Mouse (Mus musculus) embryonic facial prominence, embryonic 15.5 days (tissue): ENCODE measurements at regions not wholly inside any gene's neighbourhood (a gene's known extent, or its start where the extent isn't known, plus 50 kb on each side); places are given as distances from the start of the nearest gene placed in this dataset.

Experiments
- ATAC-seq: fragments of 200-750 bp; cut with Nextera tagmentation; 2 replicates; pipeline ENCODE4 v1.8.0; 2017; ENCODE audit warnings: low read depth, moderate TSS enrichment; ENCODE audit not compliant: insufficient number of reproducible peaks, low FRiP score, low TSS enrichment
- H3K27ac ChIP-seq: fragments of 300-500 bp; sonication (generic); replicated peaks from 2 replicates; pipeline ENCODE4 v1.5.1; 2015; ENCODE audit warnings: mild to moderate bottlenecking, inconsistent platforms
- H3K27me3 ChIP-seq: fragments of 300-500 bp; sonication (generic); 2 replicates; pipeline ENCODE4 v1.6.1; 2015; ENCODE audit warnings: inconsistent platforms
- H3K36me3 ChIP-seq: fragments of 300-500 bp; sonication (generic); 2 replicates; pipeline ENCODE4 v1.6.1; 2015; ENCODE audit warnings: mild to moderate bottlenecking, inconsistent platforms
- H3K4me1 ChIP-seq: fragments of 300-500 bp; sonication (generic); 2 replicates; pipeline ENCODE4 v1.6.1; 2015; ENCODE audit warnings: inconsistent platforms
- H3K4me2 ChIP-seq: fragments of 300-500 bp; sonication (generic); replicated peaks from 2 replicates; pipeline ENCODE4 v1.6.1; 2015; ENCODE audit warnings: mild to moderate bottlenecking, inconsistent platforms
- H3K4me3 ChIP-seq: fragments of 300-500 bp; sonication (generic); replicated peaks from 2 replicates; pipeline ENCODE4 v1.5.1; 2015; ENCODE audit warnings: mild to moderate bottlenecking, inconsistent platforms
- H3K9ac ChIP-seq: fragments of 300-500 bp; sonication (generic); 2 replicates; pipeline ENCODE4 v1.6.1; 2015; ENCODE audit warnings: inconsistent platforms
- H3K9me3 ChIP-seq: fragments of 300-500 bp; sonication (generic); replicated peaks from 2 replicates; pipeline ENCODE4 v1.6.1; 2016; ENCODE audit warnings: inconsistent platforms
- WGBS: fragments of 180-500 bp; shearing (Covaris S2); methylation state at CpG from one replicate; pipeline ENCODE4 v1.1.7; 2015; 5-methylcytosine and 5-hydroxymethylcytosine counted together

- no peak overlapping the region for H3K27ac ChIP-seq
- 57% methylated on average over 6 of the region's 6 CpGs for WGBS
- no peak overlapping the region for H3K9ac ChIP-seq
- H3K4me3 ChIP-seq, result no peak overlapping the region
- no peaks in the 10 kb centered on the region for H3K36me3 ChIP-seq
- H3K9me3 ChIP-seq, result no peaks in the 10 kb centered on the region
- no peak for ATAC-seq
- H3K4me2 ChIP-seq, result no peak overlapping the region
- no peaks in the 10 kb centered on the region for H3K4me1 ChIP-seq
- peaks cover 3% of the 10 kb centered on the region; the same call in 1 of the 2 replicates for H3K27me3 ChIP-seq
These were observed 52.0 kb upstream of the Mgat5 start for GRCm38 (mm10) chr1:127152840-127153239.

- H3K4me3 ChIP-seq, result no peak overlapping the region
- H3K9me3 ChIP-seq, result no peaks in the 10 kb centered on the region
- H3K9ac ChIP-seq, result no peak overlapping the region
- H3K36me3 ChIP-seq, result no peaks in the 10 kb centered on the region
- no peak for ATAC-seq
- no peaks in the 10 kb centered on the region for H3K27me3 ChIP-seq
- no peak overlapping the region for H3K4me2 ChIP-seq
- H3K27ac ChIP-seq, result no peak overlapping the region
- no peaks in the 10 kb centered on the region for H3K4me1 ChIP-seq
- 68% methylated on average over 4 of the region's 4 CpGs for WGBS
These were observed 69.3 kb upstream of the Mgat5 start for GRCm38 (mm10) chr1:127135521-127135920.

GRCm38 (mm10) chr1:127131871-127132270, 72.9 kb upstream of the Mgat5 start:
- Histone ChIP-seq H3K9ac (no peak overlapping the region), H3K27me3 (no peaks in the 10 kb centered on the region), H3K9me3 (no peaks in the 10 kb centered on the region), H3K4me1 (no peaks in the 10 kb centered on the region), H3K27ac (no peak overlapping the region), H3K4me3 (no peak overlapping the region), H3K4me2 (no peak overlapping the region), H3K36me3 (no peaks in the 10 kb centered on the region)
- ATAC-seq, result no peak
- 68% methylated on average over 5 of the region's 5 CpGs for WGBS

GRCm38 (mm10) chr1:127124862-127125261, 80.0 kb upstream of the Mgat5 start:
- no peak overlapping the region for H3K4me3 ChIP-seq
- H3K9ac ChIP-seq, result no peak overlapping the region
- WGBS, result 70% methylated on average over 5 of the region's 5 CpGs
- no peaks in the 10 kb centered on the region for H3K36me3 ChIP-seq
- H3K9me3 ChIP-seq, result no peaks in the 10 kb centered on the region
- ATAC-seq, result no peak
- no peak overlapping the region for H3K4me2 ChIP-seq
- no peaks in the 10 kb centered on the region for H3K27me3 ChIP-seq
- no peaks in the 10 kb centered on the region for H3K4me1 ChIP-seq
- H3K27ac ChIP-seq, result no peak overlapping the region

- ATAC-seq, result no peak
- H3K27ac ChIP-seq, result no peak overlapping the region
- no peak overlapping the region for H3K4me3 ChIP-seq
- H3K9ac ChIP-seq, result no peak overlapping the region
- H3K27me3 ChIP-seq, result no peaks in the 10 kb centered on the region
- H3K9me3 ChIP-seq, result no peaks in the 10 kb centered on the region
- H3K36me3 ChIP-seq, result no peaks in the 10 kb centered on the region
- no peaks in the 10 kb centered on the region for H3K4me1 ChIP-seq
- H3K4me2 ChIP-seq, result no peak overlapping the region
- WGBS, result 67% methylated on average over 1 of the region's 1 CpGs
These were observed 86.8 kb upstream of the Mgat5 start for GRCm38 (mm10) chr1:127118019-127118418.

- 20% methylated on average over 5 of the region's 5 CpGs for WGBS
- peaks cover 6% of the 10 kb centered on the region for H3K4me1 ChIP-seq
- no peak for ATAC-seq
- H3K27ac ChIP-seq, result no peak overlapping the region
- H3K36me3 ChIP-seq, result no peaks in the 10 kb centered on the region
- no peaks in the 10 kb centered on the region for H3K27me3 ChIP-seq
- H3K9me3 ChIP-seq, result no peaks in the 10 kb centered on the region
- no peak overlapping the region for H3K4me3 ChIP-seq
- no peak overlapping the region for H3K9ac ChIP-seq
- no peak overlapping the region for H3K4me2 ChIP-seq
These were observed 97.3 kb upstream of the Mgat5 start for GRCm38 (mm10) chr1:127107485-127107884.

- H3K4me2 ChIP-seq, result no peak overlapping the region
- H3K9ac ChIP-seq, result no peak overlapping the region
- no peaks in the 10 kb centered on the region for H3K9me3 ChIP-seq
- H3K4me1 ChIP-seq, result peaks cover 6% of the 10 kb centered on the region
- no peak overlapping the region for H3K27ac ChIP-seq
- no peaks in the 10 kb centered on the region for H3K36me3 ChIP-seq
- no peak for ATAC-seq
- H3K4me3 ChIP-seq, result no peak overlapping the region
- no peaks in the 10 kb centered on the region for H3K27me3 ChIP-seq
- WGBS, result 72% methylated on average over 8 of the region's 8 CpGs
These were observed 99.0 kb upstream of the Mgat5 start for GRCm38 (mm10) chr1:127105861-127106260.

- no peaks in the 10 kb centered on the region for H3K27me3 ChIP-seq
- WGBS, result 57% methylated on average over 2 of the region's 2 CpGs
- H3K4me1 ChIP-seq, result peaks cover 6% of the 10 kb centered on the region
- no peaks in the 10 kb centered on the region for H3K36me3 ChIP-seq
- H3K4me2 ChIP-seq, result no peak overlapping the region
- H3K4me3 ChIP-seq, result no peak overlapping the region
- no peak overlapping the region for H3K9ac ChIP-seq
- H3K27ac ChIP-seq, result no peak overlapping the region
- no peak for ATAC-seq
- no peaks in the 10 kb centered on the region for H3K9me3 ChIP-seq
These were observed 101.2 kb upstream of the Mgat5 start for GRCm38 (mm10) chr1:127103664-127104063.

GRCm38 (mm10) chr1:127098871-127099420, 105.9 kb upstream of the Mgat5 start:
- Histone ChIP-seq H3K4me2 (no peak overlapping the region), H3K4me3 (no peak overlapping the region), H3K27me3 (no peaks in the 10 kb centered on the region), H3K27ac (no peak overlapping the region), H3K9me3 (no peaks in the 10 kb centered on the region), H3K4me1 (no peaks in the 10 kb centered on the region), H3K36me3 (no peaks in the 10 kb centered on the region), H3K9ac (no peak overlapping the region)
- no peak for ATAC-seq

GRCm38 (mm10) chr1:127087616-127088015, 117.2 kb upstream of the Mgat5 start:
- no peak overlapping the region for H3K4me3 ChIP-seq
- no peaks in the 10 kb centered on the region for H3K27me3 ChIP-seq

GRCm38 (mm10) chr1:127085988-127086387, 118.8 kb upstream of the Mgat5 start:
- Histone ChIP-seq H3K9me3 (no peaks in the 10 kb centered on the region), H3K27me3 (no peaks in the 10 kb centered on the region), H3K27ac (no peak overlapping the region), H3K4me1 (no peaks in the 10 kb centered on the region), H3K4me2 (no peak overlapping the region), H3K9ac (no peak overlapping the region), H3K36me3 (no peaks in the 10 kb centered on the region), H3K4me3 (no peak overlapping the region)
- no peak for ATAC-seq
- 76% methylated on average over 4 of the region's 4 CpGs for WGBS

More at GRCm38 (mm10) chr1:127087616-127088015, 117.2 kb upstream of the Mgat5 start:
- Histone ChIP-seq H3K4me1 (no peaks in the 10 kb centered on the region), H3K9ac (no peak overlapping the region), H3K4me2 (no peak overlapping the region), H3K9me3 (no peaks in the 10 kb centered on the region), H3K27ac (no peak overlapping the region), H3K36me3 (no peaks in the 10 kb centered on the region)
- ATAC-seq, result no peak

- 57% methylated on average over 3 of the region's 3 CpGs for WGBS
These were observed 121.0 kb upstream of the Mgat5 start for GRCm38 (mm10) chr1:127083761-127084308.

More at GRCm38 (mm10) chr1:127083761-127084308, 121.0 kb upstream of the Mgat5 start:
- no peak for ATAC-seq
- Histone ChIP-seq H3K4me3 (no peak overlapping the region), H3K27me3 (no peaks in the 10 kb centered on the region), H3K4me2 (no peak overlapping the region), H3K9ac (no peak overlapping the region), H3K27ac (no peak overlapping the region), H3K36me3 (no peaks in the 10 kb centered on the region), H3K4me1 (no peaks in the 10 kb centered on the region), H3K9me3 (no peaks in the 10 kb centered on the region)
